Mouse (Mus musculus) inflammation-experienced regulatory T-cells (primary cell): ENCODE results near the gene Trub1. TPM values are rescaled to one million over a fixed set of nuclear protein-coding genes. Genes with fewer than 3 reads are reported as not detected.

Experiments
- polyA plus RNA-seq, 2 experiments: library from polyadenylated mRNA; unstranded; fragments of 100-300 nt; shearing (Covaris generic); gene quantifications; one replicate each; pipeline ENCODE4 v1.2.1; 2017

The Trub1 gene
- 10 to 100 TPM; 10.8 to 16.3 TPM for polyA plus RNA-seq

DNA sequence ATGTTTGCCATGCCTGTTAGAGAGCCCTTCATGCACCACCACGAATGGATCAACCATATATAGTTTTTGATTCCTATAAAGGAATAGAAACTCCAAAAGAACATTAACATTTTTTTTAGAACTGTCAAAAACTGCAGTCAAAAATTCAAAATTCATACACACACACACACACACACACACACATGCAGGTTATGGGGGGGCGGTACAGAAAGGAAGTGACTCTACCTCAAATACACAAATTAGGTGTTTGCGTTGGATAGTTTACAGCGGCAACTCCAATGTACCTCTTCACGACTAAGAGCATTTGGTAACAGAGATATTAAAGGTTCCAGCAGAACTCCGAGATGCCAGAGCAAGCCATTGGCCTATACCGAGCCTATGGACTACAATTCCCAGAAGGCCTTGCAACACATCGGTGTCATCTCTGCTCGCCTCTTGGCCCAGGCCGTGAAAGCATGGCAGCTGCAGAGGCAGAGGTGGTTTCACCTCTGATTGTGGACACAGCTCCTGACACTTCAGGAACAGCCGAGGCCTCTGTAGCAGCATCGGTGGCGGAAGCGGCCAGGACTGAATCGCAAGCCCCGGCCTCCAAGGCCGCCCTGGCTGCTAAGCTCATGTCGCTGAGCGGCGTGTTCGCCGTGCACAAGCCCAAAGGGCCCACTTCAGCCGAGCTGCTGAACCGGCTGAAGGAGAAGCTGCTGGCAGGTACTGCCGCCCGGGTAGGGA is at the start of gene Trub1:
Trub1 (plus strand) TSS at position 421 of the 726 bp plus-strand sequence.

Other genes starting within 250 kb of the Trub1 start
- 100 to 1,000 TPM; 426 to 574 TPM for gene Ablim1, start 138.0 kb upstream of the Trub1 start, polyA plus RNA-seq
- gene Fam160b1, start 92.2 kb upstream of the Trub1 start, polyA plus RNA-seq: 10 to 100 TPM; 24.2 to 30.8 TPM
- 1 to 10 TPM in 1 of 2 experiments, under 1 TPM in 1; 0.81 to 2.2 TPM for gene Atrnl1, start 158.1 kb downstream of the Trub1 start, polyA plus RNA-seq